In the genomic region with DNA sequence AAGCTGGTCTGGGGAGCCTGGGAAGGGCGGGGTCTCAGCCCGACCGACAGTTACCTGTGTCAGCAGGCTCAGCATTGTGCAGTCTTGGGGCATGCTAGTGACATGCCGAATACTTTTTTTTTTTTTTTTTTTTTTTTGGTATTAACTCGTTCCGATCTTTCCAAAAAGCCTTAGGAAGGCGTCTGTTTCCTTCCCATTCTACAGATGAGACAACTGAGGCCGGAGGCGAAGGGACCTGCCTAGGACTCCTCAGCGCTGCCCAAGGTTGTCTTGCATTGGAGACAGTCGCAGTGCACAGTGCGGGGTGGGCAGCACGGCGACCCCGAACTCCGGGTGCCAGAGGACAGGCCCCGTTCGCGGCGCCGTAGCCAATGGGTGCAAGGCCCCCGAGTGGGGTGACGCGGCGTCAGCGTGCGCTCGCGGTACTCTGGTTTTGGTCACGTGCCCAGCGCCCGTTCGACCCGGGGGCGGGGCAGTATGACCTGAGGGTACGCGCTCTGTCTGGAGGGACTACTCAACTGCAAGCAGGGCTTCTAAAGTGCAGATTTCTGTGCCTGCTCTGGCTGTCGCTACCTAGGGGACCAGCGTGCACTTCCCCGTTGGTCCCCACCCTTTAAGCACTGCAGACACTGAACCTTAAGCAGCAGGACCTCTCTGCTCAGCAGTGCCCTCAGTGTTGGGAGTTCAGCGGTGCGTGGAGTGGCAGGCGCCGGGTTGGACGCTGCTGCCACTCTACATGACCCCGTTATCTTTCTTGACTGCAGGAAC, we compare ENCODE assay signal across 8 mouse cellular contexts. TPM values are rescaled to one million over a fixed set of nuclear protein-coding genes. Genes with fewer than 3 reads are reported as not detected.
DNase-seq lines count a peak whose midpoint lies in the region; ATAC-seq lines count a peak whose summit lies in the region.

A gene (minus strand): TSS at position 113 of the 768 bp plus-strand sequence.

- peak within 1 kb of the TSS; percentile 83 for H3K4me2 ChIP-seq in heart, embryonic 13.5 days
- H3K4me2 ChIP-seq in liver, embryonic 13.5 days, result peak within 1 kb of the TSS; percentile 90
- peak within 1 kb of the TSS; percentile 68 for H3K4me2 ChIP-seq in stomach, embryonic 14.5 days (replicated peaks; ENCODE audit: low read depth, low read length)

- H3K9ac ChIP-seq in heart, embryonic 13.5 days, result peak within 1 kb of the TSS; percentile 90
- H3K9ac ChIP-seq in liver, embryonic 13.5 days, result peak within 1 kb of the TSS; percentile 71
- peak within 1 kb of the TSS; percentile 38; the same call in 1 of the 2 replicates for H3K9ac ChIP-seq in stomach, embryonic 14.5 days (replicated peaks; ENCODE audit: low read depth, low read length)

- no peaks in the 10 kb centered on the region for H3K27me3 ChIP-seq in erythroblast, embryonic 14.5 days (ENCODE audit: control insufficient read depth)
- no peaks in the 10 kb centered on the region for H3K27me3 ChIP-seq in heart, embryonic 13.5 days (replicated peaks)
- no peaks in the 10 kb centered on the region for H3K27me3 ChIP-seq in liver, embryonic 13.5 days
- no peaks in the 10 kb centered on the region for H3K27me3 ChIP-seq in stomach, embryonic 14.5 days (ENCODE audit: control insufficient read depth, insufficient read depth, low read length)

- 3% methylated on average over 46 of the region's 46 CpGs for WGBS in heart, embryonic 13.5 days
- WGBS in liver, embryonic 13.5 days (ENCODE audit: insufficient replicate concordance), result 2% methylated on average over 46 of the region's 46 CpGs
- WGBS in stomach, embryonic 14.5 days, result 5% methylated on average over 46 of the region's 46 CpGs

- peak; percentile 87 to 88 for DNase-seq in B cell, adult 2 months
- peak; percentile 80 for DNase-seq in brain, adult 2 months (ENCODE audit: low read depth, low spot score)
- peak; percentile 87 for DNase-seq in kidney, postnatal 10 days
- DNase-seq in liver, embryonic 13.5 days, result peak; percentile 83
- DNase-seq in natural killer cell, adult 2 months (ENCODE audit: low spot score in 2 of 2), result peak; percentile 76 to 85

- peaks cover 67% of the 10 kb centered on the region for H3K4me1 ChIP-seq in erythroblast, embryonic 14.5 days (ENCODE audit: control insufficient read depth)
- peaks cover 73% of the 10 kb centered on the region for H3K4me1 ChIP-seq in heart, embryonic 13.5 days
- peaks cover 63% of the 10 kb centered on the region for H3K4me1 ChIP-seq in liver, embryonic 13.5 days (replicated peaks)
- peaks cover 20% of the 10 kb centered on the region for H3K4me1 ChIP-seq in stomach, embryonic 14.5 days (ENCODE audit: control insufficient read depth, insufficient read depth, low read length)

- peak; percentile 77 for ATAC-seq in heart, embryonic 13.5 days (ENCODE audit: extremely low read depth, insufficient number of reproducible peaks, low FRiP score, low TSS enrichment)
- ATAC-seq in liver, embryonic 13.5 days (ENCODE audit: low read depth), result peak; percentile 77
- peak; percentile 48 for ATAC-seq in stomach, embryonic 14.5 days (ENCODE audit: insufficient number of reproducible peaks, insufficient read depth, low FRiP score, low read depth)

- H3K4me3 ChIP-seq in erythroblast, embryonic 14.5 days (replicated peaks), result peak within 1 kb of the TSS; percentile 69
- H3K4me3 ChIP-seq in heart, embryonic 13.5 days, result peak within 1 kb of the TSS; percentile 55
- peak within 1 kb of the TSS; percentile 63 for H3K4me3 ChIP-seq in liver, embryonic 13.5 days (replicated peaks)
- H3K4me3 ChIP-seq in stomach, embryonic 14.5 days (ENCODE audit: low read depth, low read length), result peak within 1 kb of the TSS; percentile 34

- H3K36me3 ChIP-seq in erythroblast, embryonic 14.5 days (ENCODE audit: control insufficient read depth), result peaks cover 14% of the 10 kb centered on the region
- peaks cover 12% of the 10 kb centered on the region for H3K36me3 ChIP-seq in heart, embryonic 13.5 days
- H3K36me3 ChIP-seq in liver, embryonic 13.5 days, result peaks cover 13% of the 10 kb centered on the region
- no peaks in the 10 kb centered on the region for H3K36me3 ChIP-seq in stomach, embryonic 14.5 days (ENCODE audit: control insufficient read depth, insufficient read depth, low read length)

- peaks cover 5% of the 10 kb centered on the region for H3K9me3 ChIP-seq in erythroblast, embryonic 14.5 days (ENCODE audit: control insufficient read depth, low read length)
- H3K9me3 ChIP-seq in heart, embryonic 13.5 days, result no peaks in the 10 kb centered on the region
- H3K9me3 ChIP-seq in liver, embryonic 13.5 days (replicated peaks), result no peaks in the 10 kb centered on the region
- H3K9me3 ChIP-seq in stomach, embryonic 14.5 days (ENCODE audit: control insufficient read depth, low read depth, low read length), result no peaks in the 10 kb centered on the region

- peak within 1 kb of the TSS; percentile 92 for H3K27ac ChIP-seq in heart, embryonic 13.5 days (replicated peaks)
- peak within 1 kb of the TSS; percentile 87 for H3K27ac ChIP-seq in liver, embryonic 13.5 days
- peak within 1 kb of the TSS; percentile 75 for H3K27ac ChIP-seq in stomach, embryonic 14.5 days (ENCODE audit: low read length)

RNA-seq across cellular contexts. Expression of the gene that starts here (rescaled TPM):
- polyA plus RNA-seq in erythroblast, embryonic 14.5 days (2012), result 10.0 and 12.3 TPM in 2 replicates
- polyA plus RNA-seq in heart, embryonic 13.5 days (2015; fragmentation: Nextera tagmentation; extraction: Ambion mirVana), result 34.4 and 41.8 TPM in 2 replicates
- 42.2 and 44.1 TPM in 2 replicates for polyA plus RNA-seq in liver, embryonic 13.5 days (2015; fragmentation: Nextera tagmentation; extraction: Ambion mirVana)
- polyA plus RNA-seq in stomach, embryonic 14.5 days (2014; fragmentation: Nextera tagmentation; extraction: Ambion mirVana), result 70.9 and 72.6 TPM in 2 replicates

Comparison
In these comparisons a context has a peak if more than half of its experiments do, and no peak if none do; other contexts are left out.
1. Peak in every context shown above with its lines: DNase-seq, ATAC-seq, H3K4me3 ChIP-seq and H3K27ac ChIP-seq.
2. H3K9ac ChIP-seq: peak in every context shown above with its lines; median percentile 90 in heart, embryonic 13.5 days; 71 in liver, embryonic 13.5 days; 38 in stomach, embryonic 14.5 days.